Mouse (Mus musculus) ES-E14 (cell line): ENCODE measurements around the gene Strn4. TPM values are rescaled to one million over a fixed set of nuclear protein-coding genes. Genes with fewer than 3 reads are reported as not detected.

ENCODE experiments used
- DNase-seq: peaks from one replicate; pipeline ENCODE4 v3.0.0-alpha.2; 2013; ENCODE audit warnings: low read depth, low spot score
- H3K27ac ChIP-seq: 2 replicates; pipeline ENCODE4 v1.5.1; 2012; ENCODE audit warnings: low read depth, mild to moderate bottlenecking, low read length, moderate library complexity, mixed read lengths; ENCODE audit not compliant: poor library complexity, insufficient read depth, severe bottlenecking
- H3K36me3 ChIP-seq: 2 replicates; pipeline ENCODE4 v1.6.1; 2012; ENCODE audit warnings: mild to moderate bottlenecking, low read length, moderate library complexity, mixed read lengths; ENCODE audit not compliant: control insufficient read depth, poor library complexity, insufficient read depth, severe bottlenecking
- H3K4me1 ChIP-seq, 2 experiments: fragments of 150-350 bp in 1 of 2; sonication (generic) in 1 of 2; 2 replicates each; pipeline ENCODE4 v1.6.1; 2012; ENCODE audit warnings: low read length in 2 of 2, mild to moderate bottlenecking in 1 of 2, mixed read lengths in 1 of 2; ENCODE audit not compliant: control insufficient read depth in 2 of 2, insufficient read depth in 2 of 2, poor library complexity in 1 of 2
- H3K4me3 ChIP-seq, 2 experiments: fragments of 150-350 bp in 1 of 2; sonication (generic) in 1 of 2; 2 replicates each; pipeline ENCODE4 v1.5.1; 2012; ENCODE audit warnings: low read length in 2 of 2, low read depth in 1 of 2, mild to moderate bottlenecking in 1 of 2, mixed read lengths in 1 of 2; ENCODE audit not compliant: insufficient read depth in 1 of 2, poor library complexity in 1 of 2, severe bottlenecking in 1 of 2
- H3K9ac ChIP-seq: 2 replicates; pipeline ENCODE4 v1.6.1; 2012; ENCODE audit warnings: low read depth, mild to moderate bottlenecking, low read length, mixed read lengths; ENCODE audit not compliant: poor library complexity, insufficient read depth, severe bottlenecking
- H3K9me3 ChIP-seq: fragments of 150-350 bp; sonication (generic); 2 replicates; pipeline ENCODE4 v1.6.1; 2012; ENCODE audit warnings: low read depth, mild to moderate bottlenecking, low read length; ENCODE audit not compliant: control insufficient read depth, insufficient read depth
- CHD2 ChIP-seq: IDR thresholded peaks from 2 replicates; pipeline ENCODE4 v1.6.1; 2014; ENCODE audit warnings: mild to moderate bottlenecking, low read depth, low read length, inconsistent platforms
- HCFC1 ChIP-seq: IDR thresholded peaks from 2 replicates; pipeline ENCODE4 v1.6.1; 2012; ENCODE audit warnings: low read length, inconsistent platforms, borderline replicate concordance; ENCODE audit not compliant: insufficient read depth
- MAFK ChIP-seq: IDR thresholded peaks from 2 replicates; pipeline ENCODE4 v1.6.1; 2014; ENCODE audit warnings: mild to moderate bottlenecking, low read depth, low read length, inconsistent platforms; ENCODE audit not compliant: insufficient read depth
- ZC3H11A ChIP-seq: IDR thresholded peaks from 2 replicates; pipeline ENCODE4 v1.6.1; 2012; ENCODE audit warnings: low read depth, mild to moderate bottlenecking, inconsistent platforms, low read length, borderline replicate concordance
- ZNF384 ChIP-seq: IDR thresholded peaks from 2 replicates; pipeline ENCODE4 v1.6.1; 2012; ENCODE audit warnings: low read depth, low read length, inconsistent platforms
- in situ Hi-C, 2 experiments: fragments of 600-800 bp; cut with MboI; formaldehyde crosslinking; loops; one replicate each; pipeline ENCODE4 v1.15.1; 2025; ENCODE audit warnings: low sequenced_read_pairs in 2 of 2, inconsistent platforms in 1 of 2; ENCODE audit not compliant: unreplicated experiment in 2 of 2
- total RNA-seq: library from RNA; depleted of rRNA; stranded (reverse); fragments of 300-350 nt; gene quantifications from 2 replicates; pipeline ENCODE4 v1.2.3, GENCODE M21; 2012

Strn4 gene
- total RNA-seq, 1 experiment, result 76.0 TPM

GRCm38 (mm10) chr7:16807936-16808335 lies 7.8 kb upstream of the Strn4 start:
- H3K36me3 ChIP-seq, result no peaks in the 10 kb centered on the region
- no peak overlapping the region for H3K27ac ChIP-seq

GRCm38 (mm10) chr7:16808647-16809046 lies 7.0 kb upstream of the Strn4 start:
- Histone ChIP-seq H3K4me1 (0 out of 4 replicates have a peak, but pooled peaks cover 0 to 1% of the 10 kb centered on the region in 2 experiments), H3K4me3 (no peak overlapping the region), H3K27ac (no peak overlapping the region), H3K36me3 (no peaks in the 10 kb centered on the region), H3K9me3 (no peaks in the 10 kb centered on the region), H3K9ac (no peak overlapping the region)
- in situ Hi-C loops, result loop anchor here in 1 of 2 experiments (25.0 kb wide), 1 partner anchor 104 kb away; the partner anchor contains the start of genes Calm3 and Ptgir
- TF ChIP-seq ZNF384 (no peak), MAFK (no peak), CHD2 (no peak), ZC3H11A (no peak), HCFC1 (no peak)
- DNase-seq, result no peak

More at GRCm38 (mm10) chr7:16807936-16808335, 7.8 kb upstream of the Strn4 start:
- in situ Hi-C loops, result loop anchor here in 1 of 2 experiments (25.0 kb wide), 1 partner anchor 104 kb away; the partner anchor contains the start of genes Calm3 and Ptgir
- Histone ChIP-seq H3K9me3 (no peaks in the 10 kb centered on the region), H3K4me3 (peak overlapping the region in 1 of 2 experiments; percentile 36; a peak in 1 of 4 replicates), H3K9ac (no peak overlapping the region), H3K4me1 (0 out of 4 replicates have a peak, but pooled peaks cover 0 to 1% of the 10 kb centered on the region in 2 experiments)
- no peak for DNase-seq
- no peak for TF ChIP-seq CHD2
- TF ChIP-seq MAFK, result no peak
- TF ChIP-seq HCFC1, result no peak
- TF ChIP-seq ZNF384, result no peak
- TF ChIP-seq ZC3H11A, result no peak

DNA sequence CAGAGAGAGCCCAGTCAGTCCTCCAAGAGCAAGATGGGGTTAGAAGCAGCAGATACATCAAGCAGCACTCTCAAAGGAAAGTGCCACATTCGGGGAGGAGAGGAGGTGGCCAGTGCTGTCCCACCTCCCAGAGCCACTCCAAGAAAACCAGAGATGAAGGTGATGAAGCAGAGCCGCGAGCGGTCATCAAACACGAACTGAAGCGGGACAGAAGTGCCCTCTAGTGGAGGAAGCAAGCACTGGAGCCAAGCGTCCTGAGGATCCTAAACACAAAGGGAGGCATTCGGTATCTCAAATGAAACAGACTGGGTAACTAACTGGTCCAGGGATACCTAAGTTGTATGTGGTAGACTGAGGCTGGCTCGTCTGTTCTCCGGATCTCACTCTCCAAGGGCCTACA lies 6.0 kb upstream of the Strn4 start:
- Histone ChIP-seq H3K9me3 (no peaks in the 10 kb centered on the region), H3K4me3 (no peak overlapping the region), H3K27ac (no peak overlapping the region), H3K9ac (no peak overlapping the region; the same call in 1 of the 2 replicates), H3K36me3 (no peaks in the 10 kb centered on the region; the same call in 1 of the 2 replicates), H3K4me1 (0 out of 4 replicates have a peak, but pooled peaks cover 0 to 1% of the 10 kb centered on the region in 2 experiments)
- peak; percentile 76 for DNase-seq
- no peak for TF ChIP-seq HCFC1
- no peak for TF ChIP-seq MAFK
- TF ChIP-seq ZC3H11A, result no peak
- TF ChIP-seq ZNF384, result no peak
- TF ChIP-seq CHD2, result no peak
- in situ Hi-C loops, result loop anchor here in 1 of 2 experiments (25.0 kb wide), 1 partner anchor 103 kb away; the partner anchor contains the start of genes Calm3 and Ptgir

- Histone ChIP-seq H3K36me3 (no peaks in the 10 kb centered on the region; the same call in 1 of the 2 replicates), H3K9me3 (no peaks in the 10 kb centered on the region)
- no peak for DNase-seq
Observed at GRCm38 (mm10) chr7:16810399-16810919, 5.2 kb upstream of the Strn4 start.

More at GRCm38 (mm10) chr7:16810399-16810919, 5.2 kb upstream of the Strn4 start:
- peak overlapping the region; percentile 58 to 68 for H3K4me3 ChIP-seq
- H3K4me1 ChIP-seq, result 0 out of 4 replicates have a peak, but pooled peaks cover 0 to 1% of the 10 kb centered on the region in 2 experiments
- H3K9ac ChIP-seq, result peak overlapping the region; percentile 44
- no peak for TF ChIP-seq ZNF384
- no peak for TF ChIP-seq HCFC1
- TF ChIP-seq MAFK, result no peak
- no peak for TF ChIP-seq ZC3H11A
- TF ChIP-seq CHD2, result no peak
- in situ Hi-C loops, result loop anchor here in 1 of 2 experiments (25.0 kb wide), 1 partner anchor 102 kb away; the partner anchor contains the start of genes Calm3 and Ptgir
- no peak overlapping the region for H3K27ac ChIP-seq
